Mouse (Mus musculus): ENCODE results near the gene Qprt. TPM values are rescaled to one million over a fixed set of nuclear protein-coding genes. Genes with fewer than 3 reads are reported as not detected.
A peak's percentile ranks its signal among the peaks of the same experiment; 100 is the strongest.

Gene Qprt
- polyA plus RNA-seq, 1 experiment from 2014 or later, result 0.91 TPM

DNA sequence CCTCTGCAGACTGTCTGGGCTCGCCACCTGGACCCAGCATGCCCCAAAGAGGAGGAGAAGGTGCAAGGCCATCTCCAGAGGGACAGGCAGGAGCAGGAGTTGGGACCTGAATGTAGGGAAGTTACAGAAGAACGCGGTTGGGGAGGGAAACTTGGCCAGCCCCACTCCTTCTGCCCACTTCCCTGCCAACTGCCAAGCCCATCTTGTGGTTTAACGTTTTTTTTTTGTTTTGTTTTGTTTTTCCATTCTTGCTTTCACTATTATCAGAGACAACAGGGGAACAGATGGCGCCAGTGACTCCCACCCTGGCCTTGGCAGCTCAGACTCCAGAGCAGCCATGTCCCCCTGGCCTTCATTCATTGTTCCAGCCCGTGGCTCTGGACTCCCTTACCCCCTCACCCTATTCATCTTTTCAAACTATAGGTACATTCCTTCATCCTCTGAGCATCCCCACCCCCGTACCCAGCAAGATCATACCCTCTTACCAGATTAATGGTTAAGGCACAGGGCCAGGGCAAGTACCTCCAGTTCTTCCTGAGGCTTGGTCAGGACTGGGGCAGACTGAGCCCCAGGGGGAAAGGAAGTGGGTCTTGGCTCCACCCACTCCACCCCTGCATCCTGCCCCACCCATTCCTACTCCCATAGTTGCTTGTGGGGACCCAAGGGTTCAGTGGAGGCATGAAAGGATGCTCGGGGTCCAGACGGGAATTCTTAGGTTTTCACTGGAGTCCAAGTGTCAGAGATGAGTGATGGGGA, 15.4 kb upstream of the Qprt start, which contains the start of gene Spn:
Gene Spn (minus strand): TSS at position 562 of the 756 bp plus-strand sequence.
- 65% methylated on average over 9 of the region's 9 CpGs for WGBS
- Histone ChIP-seq H3K4me1 (ENCODE audit: control insufficient read depth, insufficient read depth, low read length) (no peaks in the 10 kb centered on the region), H3K27ac (ENCODE audit: low read depth, low read length) (no peak within 1 kb of the TSS), H3K9me3 (replicated peaks; ENCODE audit: control insufficient read depth, low read length) (no peaks in the 10 kb centered on the region), H3K4me2 (ENCODE audit: low read length) (no peak within 1 kb of the TSS), H3K27me3 (replicated peaks; ENCODE audit: control insufficient read depth, insufficient read depth, low read length) (no peaks in the 10 kb centered on the region), H3K4me3 (ENCODE audit: low read depth, low read length) (no peak within 1 kb of the TSS), H3K36me3 (ENCODE audit: control insufficient read depth, insufficient read depth, low read length) (no peaks in the 10 kb centered on the region), H3K9ac (ENCODE audit: low read length) (no peak within 1 kb of the TSS)
- DNase-seq (ENCODE audit: low spot score) (no peak), ATAC-seq (no peak)

DNA sequence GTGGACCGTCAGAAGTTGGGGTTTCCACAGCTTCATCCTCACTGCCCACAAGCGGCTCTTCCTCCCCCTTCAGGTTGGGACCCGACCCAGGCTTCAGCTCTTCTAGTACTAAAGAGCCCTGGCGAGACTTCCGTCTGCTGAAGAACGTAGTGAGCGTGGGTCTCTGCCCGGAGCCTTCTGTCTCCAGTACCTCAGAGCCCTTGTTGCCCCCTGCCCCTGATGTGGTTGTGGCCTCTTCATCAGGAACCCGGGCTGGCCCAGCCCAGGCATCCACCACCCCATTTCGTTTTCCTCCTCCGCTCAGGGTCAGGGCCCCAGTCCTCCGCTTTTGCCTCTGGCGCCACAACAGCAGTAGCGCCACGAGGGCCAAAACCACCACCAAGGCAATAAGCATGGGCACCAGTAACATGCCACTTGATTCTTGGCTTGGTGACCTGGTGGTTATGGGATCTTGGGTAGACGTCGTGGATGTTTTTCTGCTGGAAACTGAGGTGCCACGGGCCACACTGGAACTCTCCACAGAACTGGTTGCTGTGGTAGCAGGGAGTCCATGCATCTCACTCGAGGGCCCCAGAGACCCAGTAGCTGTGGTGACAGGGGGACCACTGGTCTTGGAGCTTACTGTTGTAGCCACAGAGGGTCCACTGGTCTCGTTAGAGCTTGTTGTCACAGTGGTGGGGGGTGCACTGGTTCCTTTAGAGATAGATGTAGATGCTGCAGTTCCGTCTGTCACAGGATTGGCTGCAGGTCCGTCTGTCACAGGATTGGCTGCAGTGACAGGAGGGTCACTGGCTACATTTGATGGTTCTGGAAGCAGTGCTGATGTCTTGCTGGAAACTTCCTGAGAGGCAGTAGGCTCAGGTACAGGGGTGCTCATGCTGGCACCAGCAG, 14.4 kb upstream of the Qprt start:
- Histone ChIP-seq H3K36me3 (ENCODE audit: control insufficient read depth, insufficient read depth, low read length) (no peaks in the 10 kb centered on the region), H3K4me1 (ENCODE audit: control insufficient read depth, insufficient read depth, low read length) (no peaks in the 10 kb centered on the region), H3K27me3 (replicated peaks; ENCODE audit: control insufficient read depth, insufficient read depth, low read length) (no peaks in the 10 kb centered on the region), H3K4me3 (ENCODE audit: low read depth, low read length) (no peak overlapping the region), H3K9me3 (replicated peaks; ENCODE audit: control insufficient read depth, low read length) (no peaks in the 10 kb centered on the region), H3K9ac (ENCODE audit: low read length) (no peak overlapping the region), H3K4me2 (ENCODE audit: low read length) (no peak overlapping the region), H3K27ac (ENCODE audit: low read depth, low read length) (no peak overlapping the region)
- ATAC-seq, result no peak
- no peak for DNase-seq (ENCODE audit: low spot score)
- 87% methylated on average over 22 of the region's 22 CpGs for WGBS

DNA sequence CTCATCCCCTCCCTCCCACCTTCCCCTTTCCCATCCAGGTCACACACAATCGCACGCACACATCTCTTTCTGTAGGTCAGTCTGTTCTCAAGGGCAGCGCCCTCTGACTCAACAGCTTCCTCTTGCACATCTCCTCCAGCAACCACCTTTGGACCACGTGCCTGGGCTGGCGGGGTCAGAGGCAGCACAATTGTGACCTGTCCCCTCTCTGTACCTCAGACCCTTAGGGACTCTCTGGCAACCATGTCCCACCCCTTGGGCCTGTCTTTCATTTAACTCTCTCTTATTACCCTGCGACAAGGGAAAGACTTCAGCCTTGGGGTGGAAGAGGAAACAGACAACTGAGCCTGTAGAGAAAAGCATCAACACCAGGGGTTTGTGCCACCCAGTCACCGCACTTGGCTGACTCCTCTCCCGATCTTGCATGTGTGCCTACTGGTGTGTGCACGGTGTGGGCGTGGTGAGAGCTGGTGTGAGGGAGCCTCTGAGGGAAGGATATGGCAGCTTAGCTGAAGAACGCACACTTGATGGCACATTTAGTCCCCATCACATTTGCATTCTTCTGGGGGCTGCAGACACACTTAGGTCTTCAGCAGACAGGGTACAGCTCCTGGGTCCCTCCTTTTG, 12.9 kb upstream of the Qprt start:
- Histone ChIP-seq H3K27me3 (replicated peaks; ENCODE audit: control insufficient read depth, insufficient read depth, low read length) (no peaks in the 10 kb centered on the region), H3K36me3 (ENCODE audit: control insufficient read depth, insufficient read depth, low read length) (no peaks in the 10 kb centered on the region), H3K27ac (ENCODE audit: low read depth, low read length) (no peak overlapping the region), H3K4me1 (ENCODE audit: control insufficient read depth, insufficient read depth, low read length) (no peaks in the 10 kb centered on the region), H3K4me2 (ENCODE audit: low read length) (no peak overlapping the region), H3K9me3 (replicated peaks; ENCODE audit: control insufficient read depth, low read length) (no peaks in the 10 kb centered on the region), H3K9ac (ENCODE audit: low read length) (no peak overlapping the region), H3K4me3 (ENCODE audit: low read depth, low read length) (no peak overlapping the region)
- no peak for ATAC-seq
- no peak for DNase-seq (ENCODE audit: low spot score)
- 89% methylated on average over 11 of the region's 11 CpGs for WGBS

DNA sequence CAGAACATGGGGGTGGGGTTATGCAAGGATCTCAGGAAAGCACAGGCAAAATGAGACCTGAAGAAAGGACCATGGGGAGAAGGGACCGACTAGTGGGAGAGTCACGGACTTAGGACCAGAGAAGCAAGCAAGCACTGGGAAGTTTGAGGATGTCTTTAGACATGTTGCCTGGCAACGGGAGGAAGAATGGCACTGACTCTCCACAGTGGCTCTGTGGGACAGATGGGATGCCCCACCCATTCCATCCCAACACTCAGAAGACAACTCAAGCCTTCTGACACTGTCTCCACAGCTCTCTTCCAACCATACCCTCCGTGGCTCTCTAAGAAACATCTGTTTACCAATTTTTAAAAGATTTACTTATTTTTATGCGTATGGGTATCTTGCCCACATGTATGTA, 11.1 kb upstream of the Qprt start:
- no peak for DNase-seq (ENCODE audit: low spot score)
- Histone ChIP-seq H3K27me3 (replicated peaks; ENCODE audit: control insufficient read depth, insufficient read depth, low read length) (no peaks in the 10 kb centered on the region), H3K27ac (ENCODE audit: low read depth, low read length) (no peak overlapping the region), H3K4me2 (ENCODE audit: low read length) (no peak overlapping the region), H3K9ac (ENCODE audit: low read length) (no peak overlapping the region), H3K9me3 (replicated peaks; ENCODE audit: control insufficient read depth, low read length) (no peaks in the 10 kb centered on the region), H3K4me1 (ENCODE audit: control insufficient read depth, insufficient read depth, low read length) (no peaks in the 10 kb centered on the region), H3K36me3 (ENCODE audit: control insufficient read depth, insufficient read depth, low read length) (no peaks in the 10 kb centered on the region), H3K4me3 (ENCODE audit: low read depth, low read length) (no peak overlapping the region)
- no peak for ATAC-seq
- 63% methylated on average over 5 of the region's 5 CpGs for WGBS

DNA sequence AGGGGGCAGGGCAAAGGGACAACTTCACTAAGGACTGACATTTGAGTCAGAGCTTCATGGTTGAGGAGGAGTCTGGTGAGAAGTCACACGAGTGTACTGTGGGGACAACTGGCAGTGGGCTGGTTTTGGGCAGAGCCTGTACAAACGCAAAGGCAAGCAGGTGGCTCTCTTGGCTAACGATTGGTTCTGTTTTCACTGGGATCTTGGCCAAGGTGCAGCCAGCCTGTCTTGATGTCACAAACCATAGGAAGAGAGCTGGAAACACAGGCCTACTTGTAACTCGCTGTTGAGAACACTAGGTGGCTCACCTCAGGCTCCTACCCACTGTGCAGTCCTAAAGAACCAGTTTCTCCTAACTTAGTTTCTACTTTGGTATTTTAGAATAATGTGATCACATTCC, 7.6 kb upstream of the Qprt start:
- Histone ChIP-seq H3K4me1 (ENCODE audit: control insufficient read depth, insufficient read depth, low read length) (no peaks in the 10 kb centered on the region), H3K27me3 (replicated peaks; ENCODE audit: control insufficient read depth, insufficient read depth, low read length) (no peaks in the 10 kb centered on the region), H3K4me3 (ENCODE audit: low read depth, low read length) (no peak overlapping the region), H3K9ac (ENCODE audit: low read length) (no peak overlapping the region), H3K36me3 (ENCODE audit: control insufficient read depth, insufficient read depth, low read length) (no peaks in the 10 kb centered on the region), H3K4me2 (ENCODE audit: low read length) (no peak overlapping the region), H3K27ac (ENCODE audit: low read depth, low read length) (no peak overlapping the region), H3K9me3 (replicated peaks; ENCODE audit: control insufficient read depth, low read length) (no peaks in the 10 kb centered on the region)
- ATAC-seq (peak; percentile 55; the same call in 1 of the 2 replicates), DNase-seq (ENCODE audit: low spot score) (peak; percentile 67)
- WGBS, result 10% methylated on average over 4 of the region's 4 CpGs

DNA sequence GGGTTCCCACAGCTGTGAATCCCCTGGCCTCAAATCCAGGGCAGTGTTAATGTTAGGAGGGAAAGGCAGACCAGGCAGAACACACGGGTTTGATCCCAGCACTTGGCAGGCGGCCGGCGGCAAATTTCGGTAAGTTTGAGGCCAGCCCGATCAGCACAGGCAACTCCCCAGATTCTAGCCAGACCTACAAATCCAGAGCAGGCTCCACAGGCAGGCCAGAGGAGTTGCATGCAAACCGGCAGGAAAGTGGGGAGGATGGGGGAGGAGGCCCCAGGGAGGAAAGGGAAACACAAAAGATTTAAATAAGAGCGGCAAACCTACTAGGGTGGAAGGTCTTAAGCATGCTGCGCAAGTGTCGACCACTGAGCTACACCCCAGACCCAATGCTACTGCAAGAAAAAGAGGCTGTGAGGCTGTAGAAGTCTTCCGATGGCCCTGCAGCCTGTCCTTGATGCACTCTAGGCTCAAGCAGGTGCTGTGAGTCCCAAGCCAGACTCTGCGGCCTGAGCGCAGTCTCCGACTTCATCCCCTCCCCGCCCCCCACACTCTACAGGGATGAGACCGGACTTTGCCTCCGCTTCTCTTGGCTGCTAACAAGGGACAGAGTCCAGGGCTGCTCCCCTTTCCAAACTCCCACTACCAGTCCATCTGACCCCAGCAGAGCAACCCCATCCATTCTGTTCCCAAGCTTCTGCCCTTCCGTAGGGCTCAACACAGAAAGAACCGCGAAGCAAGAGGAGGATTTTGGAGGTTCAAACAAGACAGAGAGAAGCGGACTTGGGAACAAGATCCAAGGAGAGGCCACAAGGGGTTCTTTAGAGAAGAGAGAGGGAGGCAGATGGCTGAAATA, 740 bp downstream of the Qprt start:
- ATAC-seq, result no peak
- WGBS, result 6% methylated on average over 21 of the region's 21 CpGs
- Histone ChIP-seq H3K4me2 (ENCODE audit: low read length) (no peak overlapping the region), H3K4me3 (ENCODE audit: low read depth, low read length) (no peak overlapping the region), H3K27me3 (replicated peaks; ENCODE audit: control insufficient read depth, insufficient read depth, low read length) (no peaks in the 10 kb centered on the region), H3K27ac (ENCODE audit: low read depth, low read length) (no peak overlapping the region), H3K9ac (ENCODE audit: low read length) (no peak overlapping the region), H3K36me3 (ENCODE audit: control insufficient read depth, insufficient read depth, low read length) (no peaks in the 10 kb centered on the region), H3K9me3 (replicated peaks; ENCODE audit: control insufficient read depth, low read length) (peaks cover 5% of the 10 kb centered on the region; the same call in 1 of the 2 replicates), H3K4me1 (ENCODE audit: control insufficient read depth, insufficient read depth, low read length) (no peaks in the 10 kb centered on the region)
- DNase-seq (ENCODE audit: low spot score), result no peak

DNA sequence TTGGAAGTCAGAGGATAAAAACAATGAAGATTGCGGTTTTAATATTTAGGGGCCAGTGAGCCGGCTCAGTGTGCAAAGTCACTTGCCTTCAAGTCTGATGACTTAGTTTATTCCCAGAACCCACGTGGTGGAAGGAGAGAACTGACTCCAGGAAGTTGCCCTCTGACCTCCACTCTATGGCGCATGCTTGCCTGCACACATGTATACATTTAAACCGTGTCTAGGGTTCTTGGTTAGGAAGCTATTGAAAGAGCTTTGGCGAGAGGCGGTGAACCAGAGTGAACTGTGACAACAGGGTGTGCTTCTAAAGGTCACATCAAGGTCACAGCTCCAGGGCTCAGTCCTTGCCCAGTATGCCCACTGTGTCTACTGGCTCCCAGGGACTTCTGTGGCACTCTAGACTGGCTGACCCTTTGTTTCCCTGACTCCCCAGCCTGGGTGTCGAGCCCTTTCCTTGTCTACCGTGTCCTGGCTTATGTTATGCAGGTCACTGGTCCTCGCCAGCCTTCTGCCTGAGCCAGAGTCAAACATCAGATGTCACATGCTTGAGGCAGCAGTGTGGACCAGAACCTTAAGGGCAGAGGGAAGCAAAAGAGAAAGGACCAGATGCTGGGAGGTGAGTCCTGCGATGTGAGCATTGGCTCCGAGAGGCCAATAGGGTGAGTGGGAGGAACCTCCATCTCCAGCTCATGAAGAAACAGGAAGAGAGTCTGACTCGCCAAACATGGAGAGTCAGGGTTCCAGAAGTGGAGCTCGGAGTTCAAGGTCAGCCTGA, 3.2 kb downstream of the Qprt start:
- Histone ChIP-seq H3K4me3 (ENCODE audit: low read depth, low read length) (no peak overlapping the region), H3K27me3 (replicated peaks; ENCODE audit: control insufficient read depth, insufficient read depth, low read length) (no peaks in the 10 kb centered on the region), H3K4me2 (ENCODE audit: low read length) (no peak overlapping the region), H3K4me1 (ENCODE audit: control insufficient read depth, insufficient read depth, low read length) (no peaks in the 10 kb centered on the region), H3K27ac (ENCODE audit: low read depth, low read length) (no peak overlapping the region), H3K9ac (ENCODE audit: low read length) (no peak overlapping the region), H3K36me3 (ENCODE audit: control insufficient read depth, insufficient read depth, low read length) (no peaks in the 10 kb centered on the region), H3K9me3 (replicated peaks; ENCODE audit: control insufficient read depth, low read length) (peaks cover under 1% of the 10 kb centered on the region; the same call in 1 of the 2 replicates)
- ATAC-seq (no peak), DNase-seq (ENCODE audit: low spot score) (no peak)
- WGBS, result 65% methylated on average over 14 of the region's 14 CpGs

DNA sequence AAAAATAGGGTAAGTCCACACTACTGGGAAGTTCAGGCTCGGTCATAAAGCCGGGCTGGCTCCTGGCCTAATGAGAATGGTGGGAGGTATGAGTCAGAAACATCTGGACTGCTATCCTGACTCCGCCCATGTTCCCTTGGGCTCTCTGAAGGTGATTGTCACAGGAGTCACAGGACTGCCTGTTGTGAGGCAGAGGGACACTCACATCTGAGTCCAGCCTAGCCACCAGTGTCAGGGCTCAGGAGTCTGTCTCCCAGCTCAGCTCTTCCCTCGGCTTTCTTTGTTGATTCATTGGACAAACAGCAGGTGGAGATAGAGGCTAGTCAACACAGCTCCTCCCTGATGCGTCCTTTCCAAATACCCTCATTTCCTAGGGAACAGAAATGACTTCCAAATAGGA, 4.1 kb downstream of the Qprt start:
- H3K9ac ChIP-seq (ENCODE audit: low read length), result no peak overlapping the region
- no peak for ATAC-seq
- no peaks in the 10 kb centered on the region for H3K36me3 ChIP-seq (ENCODE audit: control insufficient read depth, insufficient read depth, low read length)
- no peaks in the 10 kb centered on the region for H3K4me1 ChIP-seq (ENCODE audit: control insufficient read depth, insufficient read depth, low read length)
- no peak overlapping the region for H3K4me3 ChIP-seq (ENCODE audit: low read depth, low read length)
- H3K9me3 ChIP-seq (replicated peaks; ENCODE audit: control insufficient read depth, low read length), result no peaks in the 10 kb centered on the region
- WGBS, result 57% methylated on average over 5 of the region's 5 CpGs
- no peak for DNase-seq (ENCODE audit: low spot score)
- no peak overlapping the region for H3K4me2 ChIP-seq (ENCODE audit: low read length)
- no peaks in the 10 kb centered on the region for H3K27me3 ChIP-seq (replicated peaks; ENCODE audit: control insufficient read depth, insufficient read depth, low read length)
- no peak overlapping the region for H3K27ac ChIP-seq (ENCODE audit: low read depth, low read length)

Data from forebrain, embryonic 14.5 days (tissue).